Mouse (Mus musculus) right cerebral cortex, adult 18-20 months (tissue): ENCODE measurements around the gene Vps13d.
A peak's percentile ranks its signal among the peaks of the same experiment; 100 is the strongest.

Experiments
- DNase-seq: peaks from one replicate; pipeline ENCODE4 v3.0.0; 2022; ENCODE audit warnings: mixed read lengths

Vps13d gene

GRCm38 (mm10) chr4:145194559-145195162 lies at the start of gene Vps13d:
TSS of gene Vps13d (minus strand) at chr4:145195005.
- peak; percentile 92 for DNase-seq

DNA sequence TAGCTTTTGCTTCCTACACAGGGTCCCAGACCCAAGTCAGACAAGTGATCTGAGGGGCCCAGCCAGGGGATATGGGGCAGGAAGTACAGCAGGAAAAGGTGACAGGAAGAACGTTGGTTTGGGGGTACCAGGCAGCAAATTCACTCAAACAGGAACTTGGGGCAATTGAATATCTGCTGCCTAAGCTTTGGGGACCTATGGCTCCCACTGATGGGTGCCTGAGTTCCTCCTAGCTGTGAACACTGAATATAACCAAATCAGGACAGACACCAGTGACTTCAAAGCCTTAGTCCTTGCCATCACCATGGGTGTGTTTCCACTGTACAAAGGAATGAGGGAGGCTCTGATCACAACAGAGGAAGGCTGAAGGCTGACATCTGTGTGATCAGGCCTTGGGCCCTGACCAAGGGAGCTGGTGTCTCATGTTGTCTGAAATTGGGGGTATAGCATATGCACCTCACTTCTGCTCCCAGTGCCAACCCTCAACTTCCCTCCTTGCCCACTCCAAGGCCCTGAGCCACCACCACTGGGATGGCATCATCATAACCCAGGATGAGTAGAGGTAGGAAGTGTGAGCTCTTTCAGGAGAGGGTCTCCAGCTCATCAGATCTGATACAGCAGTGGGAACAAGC lies 48.0 kb upstream of the Vps13d start:
- DNase-seq: no peak

DNA sequence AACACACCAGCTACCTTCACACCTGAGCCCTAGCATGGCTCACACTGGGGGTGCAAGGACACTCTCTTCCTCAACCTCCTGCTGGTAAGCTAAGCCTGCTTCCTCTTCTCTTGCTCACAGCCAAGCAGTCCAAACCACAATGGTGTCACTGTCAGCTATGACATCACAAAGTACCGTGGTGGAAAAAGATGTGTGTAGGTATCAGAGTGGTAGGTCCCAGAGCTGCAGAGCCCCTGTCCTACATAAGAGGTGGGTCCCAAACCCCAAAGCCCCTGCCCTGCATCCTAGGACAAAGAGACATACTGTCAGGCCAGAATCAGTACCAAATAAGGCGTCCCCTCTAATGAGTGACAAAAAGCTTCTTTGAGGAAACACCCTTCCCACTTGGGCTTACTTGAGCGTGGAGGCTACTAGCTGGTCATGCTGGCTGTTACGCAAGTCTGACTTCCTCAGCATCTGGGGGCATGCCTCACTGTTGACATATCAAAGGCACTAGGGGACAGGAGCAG lies 46.0 kb upstream of the Vps13d start:
- no peak for DNase-seq

DNA sequence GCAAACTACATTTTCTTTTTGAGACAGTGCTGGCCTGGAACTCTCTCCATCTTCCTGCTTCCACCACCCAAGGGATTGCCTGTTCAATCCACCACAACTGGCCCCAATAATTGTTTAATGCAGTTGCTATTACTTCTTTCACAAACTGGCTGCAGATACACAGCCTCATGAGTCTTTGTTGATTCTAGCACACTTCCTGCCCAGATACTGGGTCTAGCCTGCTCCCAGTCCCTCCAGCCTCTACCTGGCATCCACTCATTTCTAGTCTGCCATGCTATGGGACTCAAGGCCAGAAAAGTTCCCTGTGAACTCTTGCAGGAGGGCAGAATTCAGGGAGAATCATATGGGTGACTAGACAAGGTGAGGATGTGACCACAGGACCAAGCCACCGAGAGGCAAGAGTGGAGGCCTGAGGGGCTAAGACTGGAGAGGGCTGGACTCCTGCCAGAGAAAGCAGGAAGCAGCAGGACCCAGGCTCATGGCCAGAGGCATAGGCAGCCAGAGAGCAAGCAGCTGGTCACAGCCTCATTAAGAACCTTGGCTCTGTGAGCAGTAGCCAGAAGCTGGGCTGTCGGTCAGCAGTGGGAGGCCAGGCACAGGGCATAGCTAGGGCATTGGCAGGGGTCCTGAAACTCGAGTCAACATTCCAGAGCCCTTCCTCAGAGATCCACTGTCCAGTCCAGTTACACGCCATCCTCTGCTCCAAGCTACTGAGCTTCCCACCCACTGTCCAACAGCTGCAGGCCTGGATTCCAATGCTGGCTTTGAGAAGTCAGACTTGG lies 44.4 kb upstream of the Vps13d start:
- no peak for DNase-seq

GRCm38 (mm10) chr4:145236027-145236426 lies 41.2 kb upstream of the Vps13d start:
- DNase-seq: no peak

- DNase-seq: no peak
These were observed 38.9 kb upstream of the Vps13d start for GRCm38 (mm10) chr4:145233487-145234228.

GRCm38 (mm10) chr4:145231732-145232131 lies 36.9 kb upstream of the Vps13d start:
- DNase-seq: no peak

DNA sequence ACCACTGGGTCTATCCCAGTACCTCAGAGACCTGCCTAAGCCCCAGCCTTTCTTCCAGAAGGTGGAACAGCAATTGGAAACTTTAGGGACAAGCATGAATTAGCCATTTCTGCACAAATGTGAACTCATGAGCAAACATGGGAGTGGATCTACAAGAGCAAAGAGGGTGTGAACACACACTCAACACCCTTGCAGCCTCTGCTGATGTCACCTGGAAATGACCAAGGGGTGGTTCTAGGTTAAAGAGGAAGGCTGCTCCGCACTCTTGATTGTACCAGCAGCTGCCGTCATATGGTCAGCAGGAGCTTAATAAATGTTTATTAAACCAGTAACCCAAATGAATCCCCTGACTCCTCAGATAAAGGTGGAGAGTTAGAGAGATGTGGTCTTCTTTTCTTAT lies 35.8 kb upstream of the Vps13d start:
- no peak for DNase-seq

GRCm38 (mm10) chr4:145229524-145230163 lies 34.8 kb upstream of the Vps13d start:
- no peak for DNase-seq

DNA sequence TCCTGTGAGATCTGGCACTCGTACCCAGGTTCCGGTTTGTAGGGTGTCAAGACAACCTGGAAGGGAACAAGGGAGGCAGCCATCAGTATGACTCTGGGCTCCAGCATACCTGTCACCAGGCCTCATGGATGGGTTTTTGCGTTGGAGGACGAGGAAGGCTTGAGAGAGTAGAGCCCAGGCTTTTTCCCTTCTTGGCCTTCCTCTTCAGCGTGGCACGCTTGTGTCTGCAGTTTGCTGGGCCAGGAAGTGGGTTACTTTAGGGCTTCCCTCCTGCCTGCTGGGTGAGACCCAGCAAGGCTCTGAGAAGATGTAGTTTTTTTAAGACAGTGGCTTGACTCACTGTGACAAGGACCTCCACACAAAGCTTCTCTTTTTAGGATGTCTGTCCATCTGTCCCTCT lies 34.2 kb upstream of the Vps13d start:
- DNase-seq: no peak

- no peak for DNase-seq
These were observed 29.8 kb upstream of the Vps13d start for GRCm38 (mm10) chr4:145224613-145225012.

- DNase-seq: no peak
These were observed 27.3 kb upstream of the Vps13d start for GRCm38 (mm10) chr4:145222064-145222463.

GRCm38 (mm10) chr4:145221379-145221778 lies 26.6 kb upstream of the Vps13d start:
- no peak for DNase-seq

DNA sequence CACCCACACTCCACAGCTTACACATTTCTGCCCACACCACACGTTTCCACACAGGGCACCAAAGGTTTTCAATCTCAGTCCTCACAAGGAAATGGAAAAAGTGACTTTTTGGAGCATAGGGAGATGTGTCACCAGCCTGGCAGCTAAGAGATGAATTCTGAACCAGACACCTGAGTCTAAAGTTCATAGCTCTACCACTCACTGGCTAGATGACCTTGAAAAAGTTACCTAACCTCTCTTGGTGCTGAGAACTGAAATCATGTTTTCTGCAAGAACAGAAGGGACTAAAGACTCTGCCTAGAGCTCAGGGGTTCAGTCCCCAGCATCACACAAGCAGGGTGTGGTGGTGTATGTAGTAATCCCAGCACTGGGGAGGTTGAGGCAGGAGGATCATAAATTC lies 25.2 kb upstream of the Vps13d start:
- DNase-seq: no peak

DNA sequence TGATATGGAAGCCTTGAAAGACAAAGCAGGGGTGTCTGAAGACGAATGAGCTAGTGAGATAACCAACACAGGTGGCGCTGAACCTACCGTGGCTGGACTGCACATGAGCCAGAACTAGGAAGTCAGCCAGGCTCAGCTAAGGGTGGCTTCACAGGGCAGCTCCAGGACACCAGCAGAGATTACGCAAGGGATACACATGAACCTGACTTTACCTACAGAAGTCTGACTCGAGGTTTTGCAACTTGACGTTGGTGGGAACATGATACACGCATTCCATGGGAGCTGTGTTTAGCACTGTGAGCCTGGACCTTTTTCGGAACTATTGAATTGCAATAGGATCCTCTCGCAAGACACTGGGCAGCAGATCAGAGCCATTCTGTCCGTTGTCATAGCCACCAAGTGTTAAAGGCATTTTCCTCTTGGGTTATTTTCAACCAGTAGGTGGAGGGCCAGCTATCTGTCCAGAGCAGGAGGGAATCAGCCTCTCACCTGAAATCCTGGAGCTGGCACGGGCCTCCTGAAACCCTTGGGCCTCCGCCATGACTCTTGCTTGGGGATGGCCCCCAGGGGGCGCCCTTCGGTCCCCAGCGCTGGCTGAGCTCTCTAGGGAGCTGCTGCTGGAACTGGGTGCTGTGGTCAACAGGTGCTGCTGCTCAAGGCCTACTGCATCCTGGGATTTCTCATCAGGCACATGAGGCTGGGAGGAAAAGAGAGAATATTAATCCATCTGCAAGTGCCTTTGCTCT lies 24.6 kb upstream of the Vps13d start:
- DNase-seq: no peak

DNA sequence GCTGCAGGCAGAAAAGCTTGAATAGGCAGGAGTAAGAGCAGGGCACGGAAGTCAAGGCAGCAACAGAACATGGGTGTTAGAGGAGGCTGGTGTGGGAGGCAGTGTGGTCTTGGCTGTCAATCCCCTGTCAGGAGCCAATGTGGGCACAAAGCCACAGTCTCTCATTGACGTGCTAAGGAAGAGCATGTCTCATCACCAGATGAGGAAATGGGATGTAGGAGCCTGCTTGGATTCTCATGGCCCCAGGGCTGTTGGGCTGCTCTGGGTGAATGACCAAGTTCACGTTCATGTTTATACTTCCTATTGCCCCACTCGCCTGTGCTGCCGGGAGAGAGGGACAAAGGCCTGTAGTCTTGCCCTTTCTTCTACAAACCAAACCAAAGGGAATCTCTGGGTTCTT lies 23.0 kb upstream of the Vps13d start:
- no peak for DNase-seq

GRCm38 (mm10) chr4:145217046-145217445 lies 22.2 kb upstream of the Vps13d start:
- DNase-seq: no peak

GRCm38 (mm10) chr4:145215396-145215795 lies 20.6 kb upstream of the Vps13d start:
- no peak for DNase-seq

- no peak for DNase-seq
These were observed 20.0 kb upstream of the Vps13d start for GRCm38 (mm10) chr4:145214786-145215174.

DNA sequence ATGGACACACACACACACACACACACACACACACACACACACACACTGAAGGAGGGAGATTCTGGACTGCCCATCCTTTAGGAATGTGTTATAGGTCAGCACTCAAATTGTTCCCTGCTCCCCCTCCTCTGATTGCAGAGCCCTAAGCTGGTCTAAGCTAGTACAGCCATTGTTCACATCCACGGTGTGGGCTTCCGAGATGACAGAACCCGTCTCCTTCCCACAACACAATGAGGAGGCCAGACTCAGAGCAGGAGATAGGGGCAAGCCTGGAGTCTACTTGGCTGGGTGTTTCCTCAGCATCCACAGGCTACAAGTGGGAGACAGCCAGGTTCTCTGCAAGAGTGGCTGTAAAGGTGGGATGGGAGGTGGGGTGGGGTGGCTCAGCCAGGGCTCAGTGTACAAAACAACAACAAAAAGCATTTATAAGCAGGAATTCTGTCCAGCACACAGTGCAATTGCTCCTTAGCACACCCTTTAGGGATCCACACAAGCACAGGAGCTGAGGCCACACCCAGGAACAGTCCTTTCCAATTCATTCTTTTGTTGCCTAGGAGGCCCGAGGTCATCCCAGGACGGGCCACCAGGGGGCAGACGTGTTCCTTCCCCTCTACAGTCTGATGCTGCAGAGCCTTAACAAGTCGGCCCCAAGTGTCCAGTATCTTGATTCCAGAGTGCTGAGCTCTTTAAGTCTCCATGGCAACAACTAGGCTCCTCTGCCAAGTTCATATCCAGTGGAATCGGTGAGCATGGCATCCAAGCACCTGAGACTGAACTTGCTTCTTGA lies 19.4 kb upstream of the Vps13d start:
- peak; percentile 86 for DNase-seq

DNA sequence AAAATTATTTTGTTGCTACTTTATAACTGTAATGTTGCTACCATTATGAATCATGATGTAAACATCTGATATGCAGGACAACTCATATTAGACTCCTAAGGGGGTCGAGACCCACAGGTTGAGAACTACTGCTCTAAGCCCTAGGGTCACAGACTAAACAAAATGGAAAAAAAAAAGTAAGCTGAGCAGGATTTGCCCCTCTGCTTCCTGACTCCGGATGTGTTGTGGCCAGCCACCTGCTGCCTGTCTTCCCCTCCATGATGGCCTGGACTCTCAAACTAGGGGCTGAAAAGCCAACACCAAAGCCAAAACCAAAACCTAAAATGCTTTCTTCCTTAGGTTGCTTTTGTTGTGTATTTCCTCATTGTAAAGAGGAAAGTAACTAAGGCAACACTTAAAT lies 16.3 kb upstream of the Vps13d start:
- no peak for DNase-seq
